Mouse (Mus musculus) T-helper 2 cell (primary cell): ENCODE measurements around the gene Apol11a.
"Not testable (repeated sequence)": the region's sequence is repeated elsewhere in the genome, so short reads cannot be mapped to it uniquely, and the experiment has no call there.

Experiments used
- in situ Hi-C: fragments of 300-600 bp; cut with MboI, MseI; formaldehyde crosslinking; loops from one replicate; pipeline ENCODE4 v1.15.1; 2025; ENCODE audit warnings: high pct_unique_total_duplicates

Gene Apol11a

DNA sequence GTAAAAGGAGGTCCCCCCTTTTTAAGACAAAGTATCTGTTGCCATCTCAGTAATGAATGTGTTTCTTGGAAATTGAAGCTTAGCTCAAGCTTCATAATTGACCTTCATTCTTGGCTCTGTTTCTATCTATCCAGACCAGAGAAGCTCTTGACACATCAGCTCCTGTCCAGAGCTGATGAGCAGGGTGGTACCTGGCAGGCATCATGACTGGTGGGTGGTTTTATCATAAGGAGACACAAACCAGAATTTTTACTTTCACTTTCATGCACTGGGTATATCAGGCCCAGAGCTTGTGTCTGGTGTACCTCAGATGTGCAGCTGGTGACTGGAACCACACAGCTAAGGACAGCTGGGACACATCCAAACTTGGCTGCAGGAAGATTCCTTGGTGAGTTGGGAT lies at the start of gene Apol11a:
Gene Apol11a (plus strand): TSS at position 306 of the 400 bp plus-strand sequence.
- in situ Hi-C loops, result not testable (repeated sequence)

DNA sequence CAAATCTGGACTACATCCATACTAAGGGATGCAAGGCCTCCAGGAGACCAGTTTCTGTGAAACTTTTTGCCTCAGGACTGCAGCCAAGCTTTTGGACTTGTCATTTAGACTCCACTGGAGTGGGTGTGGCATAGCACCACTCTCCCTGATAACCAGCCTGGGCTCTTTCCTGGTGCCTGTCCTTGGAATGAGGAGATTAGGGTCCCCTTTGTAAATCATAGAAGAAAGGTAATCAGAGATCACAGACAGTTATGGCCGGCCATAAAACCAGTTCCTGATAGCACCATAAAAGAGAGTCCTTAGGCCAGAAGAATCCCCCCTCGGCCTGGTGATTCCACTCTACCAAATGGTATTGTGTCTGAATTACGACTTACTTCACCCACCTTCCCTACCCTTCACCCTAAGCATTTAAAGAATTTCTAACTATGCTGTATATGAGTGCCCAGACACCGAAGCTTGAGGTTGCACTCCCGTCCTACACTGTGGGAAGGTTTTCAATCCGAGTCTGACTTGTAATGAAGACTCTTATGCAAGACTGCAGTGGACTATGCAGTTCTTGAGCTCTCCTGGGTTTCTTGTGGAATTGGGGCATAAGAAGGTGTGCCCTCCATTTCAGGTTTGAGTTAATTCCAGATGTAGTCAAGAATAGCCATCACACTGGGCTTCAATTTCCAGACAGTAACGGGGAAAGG lies 33.2 kb upstream of the Apol11a start:
- in situ Hi-C loops, result loop anchor here (5.0 kb wide), 1 partner anchor 187 kb away; no protein-coding TSS in a partner anchor

DNA sequence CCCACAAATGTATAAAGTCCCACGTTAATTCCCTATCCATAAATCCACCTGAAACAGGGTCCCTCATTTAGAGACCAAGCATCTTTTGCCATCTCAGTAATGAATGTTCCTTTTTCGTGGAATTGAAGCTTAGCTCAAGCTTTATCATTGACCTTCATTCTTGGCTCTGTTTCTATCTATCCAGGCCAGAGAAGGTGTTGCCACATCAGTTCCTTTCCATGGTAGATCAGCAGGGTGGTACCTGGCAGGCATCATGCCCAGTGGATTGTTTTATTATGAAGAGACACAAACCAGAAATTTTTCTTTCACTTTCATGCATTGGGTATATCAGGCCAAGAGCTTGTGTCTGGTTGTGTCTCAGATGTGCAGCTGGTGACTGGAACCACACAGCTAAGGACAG lies 31.4 kb upstream of the Apol11a start, which contains the start of gene Apol10a:
Gene Apol10a (plus strand): TSS at position 355 of the 400 bp plus-strand sequence.
- in situ Hi-C loops, result not testable (repeated sequence)

DNA sequence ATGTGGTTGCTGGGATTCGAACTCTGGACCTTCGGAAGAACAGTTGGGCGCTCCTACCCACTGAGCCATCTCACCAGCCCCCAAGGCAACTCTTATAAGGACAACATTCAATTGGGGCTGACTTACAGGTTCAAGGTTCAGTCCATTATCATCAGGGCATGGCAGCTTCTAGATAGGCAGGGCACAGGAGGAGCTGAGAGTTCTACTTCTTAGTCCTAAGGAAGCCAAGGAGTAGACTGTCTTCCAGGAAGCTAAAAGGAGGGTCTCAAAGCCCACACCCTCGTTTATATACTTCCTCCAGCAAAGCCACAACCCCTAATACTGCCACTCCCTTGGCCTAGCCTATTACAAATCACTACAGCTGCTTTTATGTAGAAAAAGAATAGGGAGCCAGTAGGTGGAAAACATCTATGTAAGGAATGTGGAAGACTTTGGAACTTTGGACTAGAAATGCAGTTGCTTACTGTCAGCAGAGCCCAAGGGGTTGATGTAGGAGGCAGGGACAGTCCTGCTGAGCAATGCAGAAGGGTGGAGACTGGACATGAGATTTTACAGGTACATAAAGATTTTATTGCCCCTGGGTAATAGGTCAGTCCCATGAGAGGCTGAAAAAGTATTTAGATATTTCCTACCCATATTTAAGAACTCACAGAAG lies 25.8 kb upstream of the Apol11a start:
- in situ Hi-C loops, result no loop called here

DNA sequence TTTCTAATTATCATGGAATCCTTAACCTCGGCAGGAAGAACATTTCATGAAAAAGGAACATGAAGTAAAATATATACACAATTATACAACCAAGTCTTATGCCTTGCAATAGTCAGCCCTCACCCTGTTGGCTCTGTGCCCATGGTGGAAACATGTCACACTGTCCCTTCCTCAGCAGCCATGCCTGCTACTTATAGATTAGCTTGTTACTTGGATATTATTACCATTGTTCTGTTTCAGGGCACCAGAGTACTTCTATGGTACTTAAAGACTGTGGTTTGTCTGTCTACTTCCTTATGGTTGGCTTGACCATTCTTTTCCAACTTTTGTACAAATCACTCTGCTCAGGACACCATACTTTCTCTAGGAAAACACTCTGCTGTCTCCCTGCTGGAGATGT lies 14.9 kb upstream of the Apol11a start:
- in situ Hi-C loops, result not testable (repeated sequence)

DNA sequence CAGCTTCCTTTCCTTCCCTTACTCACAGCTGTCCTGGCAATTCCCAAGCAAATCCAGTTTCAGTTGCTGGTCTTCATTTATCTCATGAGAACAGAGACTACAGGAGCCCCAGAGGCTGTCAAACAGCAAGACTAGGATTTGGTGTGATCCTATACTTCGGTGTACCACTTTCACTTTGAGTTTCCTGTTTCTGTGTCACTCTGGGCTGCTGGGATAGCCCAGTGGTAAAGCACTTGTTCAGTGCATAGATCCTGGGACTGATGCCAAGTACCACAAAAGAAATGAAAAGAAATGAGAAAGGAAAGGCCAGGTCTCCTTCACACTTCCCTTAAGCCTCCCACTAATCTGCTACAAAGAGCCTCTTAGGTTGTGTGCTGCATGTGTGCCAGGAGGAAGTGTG lies 13.4 kb upstream of the Apol11a start:
- in situ Hi-C loops, result not testable (repeated sequence)

DNA sequence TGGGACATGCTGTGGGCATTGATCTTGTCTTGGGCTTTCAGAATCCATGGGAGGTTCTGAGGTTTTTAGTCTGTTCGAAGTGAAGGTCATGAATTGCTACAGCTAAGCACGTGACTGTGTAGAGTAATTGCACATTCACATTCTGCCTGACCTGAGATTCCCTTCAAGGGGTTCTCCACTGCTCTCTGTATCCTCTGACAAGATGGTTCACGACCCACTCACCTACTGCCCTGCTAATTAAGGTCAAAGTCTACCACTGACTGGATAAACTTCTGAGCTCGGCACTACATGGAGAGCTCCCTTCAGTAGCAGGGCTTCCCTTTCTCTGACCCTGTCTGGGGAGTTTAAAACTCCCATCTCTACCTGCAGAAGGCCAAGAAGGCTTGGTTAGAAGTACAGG lies 12.5 kb downstream of the Apol11a start:
- in situ Hi-C loops, result not testable (repeated sequence)

DNA sequence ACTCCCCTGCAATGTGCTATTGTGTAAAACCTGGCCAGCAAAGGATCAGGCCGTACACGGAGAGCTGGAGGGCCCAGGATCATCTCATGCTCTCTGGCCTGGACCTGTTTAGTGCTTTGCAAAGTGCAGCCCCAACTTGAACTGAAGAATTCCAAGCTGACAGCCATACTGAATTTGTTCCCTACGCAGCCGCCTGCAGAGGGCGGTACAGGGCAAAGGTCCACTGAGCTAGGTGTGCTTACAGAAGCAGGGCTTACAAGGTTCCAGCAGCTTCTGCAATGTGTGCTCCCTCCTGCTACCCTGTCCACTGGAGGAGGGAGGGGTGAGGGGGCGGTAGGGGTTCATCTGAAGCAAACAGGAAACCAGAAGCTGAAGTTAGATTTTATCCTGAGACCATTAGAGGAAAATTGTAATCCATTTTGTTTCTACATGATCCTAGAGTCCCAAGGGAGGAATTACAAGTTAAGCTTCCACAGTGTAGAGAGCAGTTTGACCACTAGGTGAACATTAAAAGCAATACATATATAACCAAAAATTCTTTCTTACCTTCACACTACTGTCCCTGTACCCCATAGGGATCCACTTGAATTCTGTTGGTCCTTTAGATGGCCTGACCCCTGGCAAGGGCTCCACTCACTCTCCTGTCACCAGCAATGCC lies 15.2 kb downstream of the Apol11a start:
- in situ Hi-C loops, result not testable (repeated sequence)

DNA sequence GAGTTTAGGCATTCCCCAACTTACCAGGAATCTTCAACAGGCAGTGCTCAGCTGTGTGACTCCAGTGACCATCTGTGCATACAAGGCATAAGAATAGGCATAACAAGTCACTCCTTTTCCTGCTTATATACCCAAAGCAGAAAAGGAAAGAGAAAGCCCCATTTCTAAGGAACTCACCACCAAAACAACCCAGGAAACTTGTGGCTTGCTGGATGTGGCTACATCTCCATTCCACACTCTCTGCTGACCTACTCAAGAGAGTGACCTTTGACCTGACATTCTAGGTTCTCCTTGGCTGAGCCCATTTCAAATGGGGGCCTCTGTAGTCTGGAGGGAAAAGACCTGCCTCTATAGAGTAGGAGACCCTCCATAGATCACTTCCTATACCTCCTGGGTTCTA lies 25.1 kb downstream of the Apol11a start, which contains the start of gene Apol7c:
Gene Apol7c (minus strand): TSS at position 101 of the 400 bp plus-strand sequence.
- in situ Hi-C loops, result no loop called here

DNA sequence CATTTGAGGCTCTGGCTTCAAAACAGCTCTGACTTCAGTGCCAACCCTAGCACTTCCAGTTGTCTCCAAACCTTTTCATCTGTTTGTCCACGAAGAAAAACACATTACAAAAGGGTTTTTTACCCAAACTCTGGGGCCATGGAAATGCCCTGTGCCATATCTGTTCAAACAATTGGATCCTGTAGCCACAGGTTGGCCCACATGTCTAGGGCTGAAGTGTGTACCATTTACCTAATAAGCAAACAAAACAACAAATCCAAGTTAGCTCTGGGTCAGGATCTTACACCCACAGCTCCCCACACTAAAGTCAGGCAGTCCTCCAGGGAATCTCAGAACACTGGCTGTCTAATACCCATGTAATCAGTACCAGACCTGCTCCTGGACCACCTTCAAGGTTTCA lies 31.1 kb downstream of the Apol11a start:
- in situ Hi-C loops, result not testable (repeated sequence)

DNA sequence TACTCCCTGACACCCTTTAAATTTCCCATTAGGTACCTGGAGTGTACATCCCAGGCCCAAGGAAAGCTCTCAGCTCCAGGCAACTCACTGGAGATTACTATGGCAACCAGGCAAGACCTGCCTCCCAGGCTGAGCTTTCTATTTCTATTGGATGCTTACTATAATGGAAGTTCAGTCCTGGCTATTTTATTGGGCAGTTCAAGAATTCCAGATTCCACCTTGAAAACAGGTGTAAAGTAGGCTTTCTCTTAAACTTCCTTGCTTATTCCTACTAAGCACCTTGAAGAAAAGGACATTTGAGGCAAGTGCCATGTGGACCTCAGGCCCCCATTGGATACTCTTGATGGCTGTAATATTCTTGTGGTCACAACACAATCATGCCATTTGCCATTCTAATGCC lies 53.7 kb downstream of the Apol11a start, which contains the start of gene 1700025B11Rik:
Gene 1700025B11Rik (minus strand): TSS at position 101 of the 400 bp plus-strand sequence.
- in situ Hi-C loops, result no loop called here

DNA sequence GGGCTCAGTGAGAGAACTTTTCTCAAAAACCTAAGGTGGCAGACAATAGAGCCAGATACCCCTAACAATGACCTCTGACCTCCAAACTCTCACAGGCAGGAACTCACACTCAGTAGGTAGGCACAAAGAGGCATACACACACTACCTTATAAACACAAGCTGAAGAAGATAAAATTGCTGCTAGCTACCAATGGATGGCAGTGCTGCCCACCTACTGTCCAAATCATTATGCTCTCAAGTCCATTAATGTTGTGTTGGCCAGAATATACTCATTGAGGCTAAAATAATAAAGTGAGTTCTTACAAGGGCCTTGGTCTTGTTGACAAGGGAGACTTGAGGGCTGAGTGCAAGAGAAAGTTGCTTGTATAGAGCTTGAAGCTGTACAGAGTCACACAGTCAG lies 55.1 kb downstream of the Apol11a start:
- in situ Hi-C loops, result no loop called here
